Mouse (Mus musculus) E14TG2a.4 (cell line): ENCODE data around the gene Creg2.

Source experiments
- CTCF ChIP-seq: conservative IDR thresholded peaks from 2 replicates; pipeline ENCODE4 v1.5.1; 2014; ENCODE audit warnings: low read length
- NANOG ChIP-seq: IDR thresholded peaks from 2 replicates; pipeline ENCODE4 v1.6.1; 2014; ENCODE audit warnings: borderline replicate concordance, low read length, mixed read lengths
- POU5F1 ChIP-seq: IDR thresholded peaks from 2 replicates; pipeline ENCODE4 v1.6.1; 2014; ENCODE audit warnings: low read length, borderline replicate concordance

- no peak for TF ChIP-seq CTCF
- no peak for TF ChIP-seq NANOG
- TF ChIP-seq POU5F1 = no peak
These were observed 52.5 kb downstream of the Creg2 start for GRCm38 (mm10) chr1:39598726-39599125.
